Comparison of ENCODE assay signal across 9 mouse cellular contexts in the genomic region with DNA sequence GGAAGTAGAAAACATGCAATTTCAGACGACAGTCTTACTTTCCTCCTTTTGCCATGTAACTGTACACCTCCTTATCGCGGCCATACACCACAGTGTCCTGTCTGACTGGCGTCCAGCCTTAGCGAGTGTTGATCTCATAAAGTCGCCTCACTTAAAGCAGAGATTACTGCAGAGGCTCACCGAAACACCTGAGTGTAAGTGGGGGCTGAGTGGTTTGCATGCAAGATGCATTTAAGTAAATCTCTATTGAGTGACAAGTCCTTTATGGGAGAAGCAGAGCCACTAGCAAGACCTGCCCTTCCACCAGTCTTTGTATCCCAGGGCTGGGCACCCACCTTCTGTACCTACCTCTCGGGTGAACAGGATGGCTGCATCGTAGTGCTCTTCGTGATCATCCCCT. TPM values are rescaled to one million over a fixed set of nuclear protein-coding genes. Genes with fewer than 3 reads are reported as not detected.
DNase-seq lines count a peak whose midpoint lies in the region; ATAC-seq and TF ChIP-seq lines count a peak whose summit lies in the region.
"Had no signal": no experiment of that assay in that cellular context is flagged by ENCODE, and none has a peak within 500 bp of the region (broad histone marks: within the 10 kb centered on the region; RNA-seq: fewer than 3 reads in every experiment).

No protein-coding gene starts in this region.

- no peak for DNase-seq in heart, adult 8-10 months (ENCODE audit: low spot score)
- DNase-seq in embryo, embryonic 9.5 days (ENCODE audit: extremely low spot score) = peak; percentile 8
- peak; percentile 8 for DNase-seq in heart, postnatal 4 days
- DNase-seq in midbrain, postnatal 0 days (ENCODE audit: low spot score) = no peak
- no peak for DNase-seq in layer of hippocampus, postnatal 25 days (ENCODE audit: extremely low spot score in 1 of 2, low spot score in 1 of 2)
- DNase-seq in gastrocnemius, adult 18-20 months (ENCODE audit: low spot score) = no peak

- no peaks in the 10 kb centered on the region for H3K9me3 ChIP-seq in heart, embryonic 14.5 days (ENCODE audit: control insufficient read depth, low read length)
- H3K9me3 ChIP-seq in midbrain, postnatal 0 days (ENCODE audit: low read length) = no peaks in the 10 kb centered on the region
- H3K9me3 ChIP-seq: liver, embryonic 15.5 days had no signal

- no peak for ATAC-seq in heart, embryonic 14.5 days (ENCODE audit: insufficient number of reproducible peaks, insufficient read depth, low FRiP score, low read depth)
- no peak for ATAC-seq in midbrain, postnatal 0 days (ENCODE audit: low FRiP score)
- ATAC-seq in frontal cortex, adult (ENCODE audit: low TSS enrichment) = no peak

- TF ChIP-seq CTCF in midbrain, postnatal 0 days (IDR thresholded peaks at IDR 0.05) = no peak

- peak overlapping the region; percentile 95 for H3K4me2 ChIP-seq in heart, embryonic 14.5 days (ENCODE audit: low read length)
- peak overlapping the region; percentile 100; the same call in 1 of the 2 replicates for H3K4me2 ChIP-seq in midbrain, postnatal 0 days (ENCODE audit: low read depth, low read length, poor library complexity, severe bottlenecking)

- 65% methylated on average over 10 of the region's 10 CpGs for WGBS in heart, embryonic 14.5 days
- 91% methylated on average over 10 of the region's 10 CpGs for WGBS in midbrain, postnatal 0 days

- no peaks in the 10 kb centered on the region for H3K36me3 ChIP-seq in heart, embryonic 14.5 days (ENCODE audit: control insufficient read depth, insufficient read depth, low read length)
- H3K36me3 ChIP-seq in midbrain, postnatal 0 days (ENCODE audit: insufficient read depth, low read length) = no peaks in the 10 kb centered on the region
- H3K36me3 ChIP-seq: liver, embryonic 15.5 days had no signal

- no peaks in the 10 kb centered on the region for H3K27me3 ChIP-seq in heart, embryonic 14.5 days (ENCODE audit: control insufficient read depth, insufficient read depth, low read length)
- H3K27me3 ChIP-seq in midbrain, postnatal 0 days (ENCODE audit: insufficient read depth, low read length) = no peaks in the 10 kb centered on the region

- H3K27ac ChIP-seq in heart, embryonic 14.5 days (replicated peaks in 1 of 2; ENCODE audit: control insufficient read depth in 1 of 2, insufficient read depth in 1 of 2, low read depth in 2 of 2, low read length in 2 of 2) = no peak overlapping the region
- no peak overlapping the region for H3K27ac ChIP-seq in midbrain, postnatal 0 days (ENCODE audit: low read depth, low read length)
- H3K27ac ChIP-seq: liver, embryonic 15.5 days had no signal

- peak overlapping the region; percentile 65 to 68 for H3K4me3 ChIP-seq in heart, embryonic 14.5 days (ENCODE audit: control insufficient read depth in 1 of 2, insufficient read depth in 1 of 2, low read depth in 1 of 2, low read length in 2 of 2)
- no peak overlapping the region for H3K4me3 ChIP-seq in midbrain, postnatal 0 days (ENCODE audit: low read depth, low read length)

- H3K9ac ChIP-seq in heart, embryonic 14.5 days (ENCODE audit: low read length) = no peak overlapping the region
- no peak overlapping the region for H3K9ac ChIP-seq in midbrain, postnatal 0 days (replicated peaks; ENCODE audit: low read length, poor library complexity, severe bottlenecking)
- H3K9ac ChIP-seq: liver, embryonic 15.5 days had no signal

- H3K4me1 ChIP-seq in heart, embryonic 14.5 days (ENCODE audit: control insufficient read depth in 2 of 2, insufficient read depth in 2 of 2, low read length in 2 of 2) = peaks cover 7 to 9% of the 10 kb centered on the region in 2 experiments; a peak in 2 of 4 replicates
- peaks cover 9% of the 10 kb centered on the region for H3K4me1 ChIP-seq in midbrain, postnatal 0 days (ENCODE audit: insufficient read depth, low read length)
- H3K4me1 ChIP-seq: liver, embryonic 15.5 days had no signal

RNA-seq across cellular contexts. Expression of a gene that starts 2.8 kb away (rescaled TPM):
- polyA plus RNA-seq in heart, embryonic 14.5 days (2014; fragmentation: Nextera tagmentation; extraction: Ambion mirVana) = 3.0 and 4.0 TPM in 2 replicates
- total RNA-seq in heart, adult 8-10 months (2022) = 1 to 10 TPM; 5.6 to 7.9 (median 6.0) TPM
- 10 to 100 TPM; 10.2 to 10.6 TPM for total RNA-seq in heart, postnatal 4 days (2021)
- 3.2 and 3.6 TPM in 2 replicates for total RNA-seq in midbrain, postnatal 0 days (2014; rRNA removed)
- 2.0 and 2.1 TPM in 2 replicates for polyA plus RNA-seq in midbrain, postnatal 0 days (2015; fragmentation: Nextera tagmentation; extraction: Ambion mirVana)
- total RNA-seq in layer of hippocampus, postnatal 25 days (2021) = under 1 TPM; 0.69 to 0.73 TPM
- total RNA-seq in gastrocnemius, adult 18-20 months (2021) = 1 to 10 TPM; 3.3 to 5.6 TPM

Comparison
In these comparisons a context has a peak if more than half of its experiments do, and no peak if none do; other contexts are left out.
1. DNase-seq: peak in embryo, embryonic 9.5 days (single experiment) and heart, postnatal 4 days (single experiment); none in heart, adult 8-10 months (single experiment), midbrain, postnatal 0 days (single experiment), layer of hippocampus, postnatal 25 days (0 of 2) and gastrocnemius, adult 18-20 months (single experiment).